Mouse (Mus musculus): ENCODE measurements at regions not wholly inside any gene's neighbourhood (a gene's known extent, or its start where the extent isn't known, plus 50 kb on each side); places are given as distances from the start of the nearest gene placed in this dataset.

DNA sequence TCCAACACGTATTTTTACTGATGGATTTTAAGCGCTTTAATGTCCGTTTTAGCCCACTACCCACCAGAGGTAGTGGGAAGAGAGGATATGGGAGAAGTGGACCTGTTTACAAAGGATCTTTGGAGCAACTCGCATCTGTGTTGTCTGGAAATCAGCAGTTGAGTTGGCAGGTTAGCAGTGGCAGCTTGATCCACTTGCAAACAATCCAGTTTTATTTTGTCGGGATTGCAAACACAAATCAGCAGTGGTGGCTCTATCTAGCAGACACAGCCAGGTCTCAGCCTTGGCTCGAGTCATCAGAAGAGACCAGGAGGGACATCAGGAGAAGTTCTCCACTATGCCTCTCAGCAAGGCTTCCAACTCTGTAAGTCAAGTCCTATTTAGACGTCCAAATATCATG lies 57.2 kb upstream of the Epha3 start:
- Histone ChIP-seq H3K4me3 (no peak overlapping the region), H3K9me3 (replicated peaks) (no peaks in the 10 kb centered on the region; the same call in 1 of the 2 replicates), H3K4me1 (replicated peaks) (no peaks in the 10 kb centered on the region), H3K9ac (no peak overlapping the region), H3K27me3 (replicated peaks) (no peaks in the 10 kb centered on the region), H3K4me2 (no peak overlapping the region), H3K36me3 (no peaks in the 10 kb centered on the region), H3K27ac (ENCODE audit: poor library complexity, severe bottlenecking) (no peak overlapping the region)
- 78% methylated on average over 7 of the region's 7 CpGs for WGBS
- ATAC-seq (ENCODE audit: insufficient number of reproducible peaks, low FRiP score): no peak
